Mouse (Mus musculus) cerebellum, postnatal 4 days (tissue): ENCODE measurements around the gene Eif3i.
"Not testable (repeated sequence)": the region's sequence is repeated elsewhere in the genome, so short reads cannot be mapped to it uniquely, and the experiment has no call there.

Experiments
- DNase-seq, 2 experiments: peaks; one replicate each; pipeline ENCODE4 v3.0.0; 2022; ENCODE audit warnings: low spot score in 2 of 2, mixed read lengths in 1 of 2

Eif3i gene

GRCm38 (mm10) chr4:129573430-129573829 is 27.0 kb downstream of the Eif3i start, which contains the start of gene Lck:
Lck (minus strand) TSS chr4:129573641.
- no peak for DNase-seq

- no peak for DNase-seq
Measured at GRCm38 (mm10) chr4:129573093-129573370, 27.4 kb downstream of the Eif3i start.

DNA sequence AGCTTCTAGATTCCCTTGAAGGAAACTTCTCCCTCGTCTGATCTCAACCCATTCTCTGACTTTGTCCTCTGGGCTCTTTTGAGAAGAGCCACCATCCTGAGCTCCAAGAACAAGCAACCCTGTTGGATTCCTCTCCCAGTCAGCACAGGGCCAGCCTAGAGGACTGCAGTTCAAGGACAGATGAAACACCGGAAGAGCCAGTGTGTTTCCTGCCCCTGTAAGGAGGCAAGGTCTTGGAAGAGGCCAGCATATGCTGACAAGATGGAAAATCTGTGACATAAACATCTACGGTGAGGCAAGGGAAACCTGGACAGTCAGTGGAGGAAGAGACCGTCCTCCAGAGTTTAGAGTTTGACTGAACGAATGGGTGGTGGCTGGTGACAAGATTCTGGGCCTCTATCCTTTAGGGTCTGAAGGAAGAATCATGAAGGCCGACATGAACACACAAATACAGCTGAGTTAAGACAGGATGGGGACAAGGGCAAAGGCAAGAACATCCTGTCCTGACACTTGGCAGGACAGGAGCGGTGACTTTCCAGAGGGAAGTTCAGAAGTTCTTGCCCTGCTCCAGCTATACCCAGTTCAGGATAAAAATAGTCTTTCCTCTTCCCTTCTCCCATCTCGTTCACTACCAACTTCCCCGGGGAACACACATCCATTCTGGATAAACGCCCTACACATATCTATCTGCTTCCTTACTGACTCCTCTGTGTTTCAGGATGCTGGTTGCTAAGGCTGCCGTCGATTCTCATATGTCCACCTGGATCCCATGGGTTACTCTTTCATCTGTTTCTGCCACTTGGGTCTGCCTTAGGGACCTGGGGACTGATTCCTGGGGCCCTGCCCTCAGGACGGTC is 28.0 kb downstream of the Eif3i start:
- no peak for DNase-seq

GRCm38 (mm10) chr4:129571551-129572084 is 28.8 kb downstream of the Eif3i start:
- no peak for DNase-seq

GRCm38 (mm10) chr4:129570028-129570427 is 30.4 kb downstream of the Eif3i start:
- no peak for DNase-seq

- no peak for DNase-seq
Measured at GRCm38 (mm10) chr4:129568366-129568765, 32.1 kb downstream of the Eif3i start.

DNA sequence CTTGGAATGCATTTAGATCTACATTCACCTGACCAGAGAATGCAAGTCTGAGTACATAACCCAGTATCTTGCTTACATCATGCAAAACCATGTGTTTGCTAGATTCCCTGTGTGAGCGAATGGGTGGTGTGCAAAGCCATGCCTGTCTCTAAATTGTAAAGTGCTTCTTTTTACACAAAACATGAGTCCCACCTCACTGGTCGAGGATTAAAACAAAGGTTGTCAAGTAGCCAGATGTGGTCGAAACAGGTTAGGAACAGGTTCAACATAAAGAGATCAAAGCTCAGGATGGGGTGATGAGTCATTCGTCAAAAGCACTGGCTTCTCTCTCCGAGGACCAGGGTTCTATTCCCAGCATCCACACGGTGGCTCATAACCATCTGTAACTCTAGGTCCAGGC is 35.3 kb downstream of the Eif3i start:
- no peak for DNase-seq

DNA sequence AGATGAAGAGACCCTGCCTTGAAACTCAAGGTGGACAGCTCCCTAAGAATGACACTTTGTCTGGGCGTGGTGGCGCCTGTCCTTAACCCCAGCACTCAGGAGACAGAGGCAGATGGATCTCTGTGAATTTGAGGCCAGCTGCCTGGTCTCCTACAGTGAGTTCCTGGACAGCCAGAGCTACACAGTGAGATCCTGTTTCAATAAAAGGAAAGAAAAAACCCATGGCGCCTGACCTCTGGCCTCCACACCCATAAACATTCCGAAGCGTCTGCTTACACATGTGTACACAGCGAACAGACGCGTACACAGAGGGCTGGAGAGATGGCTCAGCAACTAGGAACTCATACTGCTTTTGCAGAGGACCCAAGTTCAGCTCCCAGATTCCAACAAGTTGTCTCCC is 36.7 kb downstream of the Eif3i start:
- DNase-seq, result no peak

GRCm38 (mm10) chr4:129561184-129561583 is 39.3 kb downstream of the Eif3i start:
- DNase-seq, result no peak

- DNase-seq, result no peak
Measured at GRCm38 (mm10) chr4:129558321-129558955, 42.0 kb downstream of the Eif3i start.

DNA sequence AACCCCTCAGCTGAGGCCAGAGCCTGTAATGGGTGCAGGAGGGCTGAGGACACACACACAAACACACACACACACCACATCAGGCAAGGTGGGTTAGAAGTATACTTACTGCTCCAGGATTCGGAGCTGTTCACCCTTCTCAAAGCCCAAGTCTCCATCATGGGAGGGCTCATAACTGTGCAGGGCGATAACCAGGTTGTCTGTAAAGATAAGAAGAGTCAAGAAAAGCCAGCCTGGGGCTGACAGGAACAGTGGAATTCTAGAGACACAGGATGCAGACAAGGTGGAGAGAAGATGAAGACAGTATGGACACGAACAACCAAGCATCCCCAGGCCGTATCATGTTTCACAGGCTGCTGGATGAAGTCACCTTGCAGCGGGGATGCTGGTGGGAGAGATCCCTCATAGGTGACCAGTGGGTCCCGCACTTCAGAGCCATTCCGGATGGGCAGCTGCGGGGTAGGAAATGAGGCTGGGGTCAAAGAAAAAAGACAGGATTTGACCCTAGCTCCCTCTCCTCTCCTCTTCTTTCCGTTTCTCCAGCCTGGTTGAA is 43.1 kb downstream of the Eif3i start:
- no peak for DNase-seq

GRCm38 (mm10) chr4:129556532-129557223 is 43.8 kb downstream of the Eif3i start:
- peak; percentile 66 to 83 for DNase-seq

DNA sequence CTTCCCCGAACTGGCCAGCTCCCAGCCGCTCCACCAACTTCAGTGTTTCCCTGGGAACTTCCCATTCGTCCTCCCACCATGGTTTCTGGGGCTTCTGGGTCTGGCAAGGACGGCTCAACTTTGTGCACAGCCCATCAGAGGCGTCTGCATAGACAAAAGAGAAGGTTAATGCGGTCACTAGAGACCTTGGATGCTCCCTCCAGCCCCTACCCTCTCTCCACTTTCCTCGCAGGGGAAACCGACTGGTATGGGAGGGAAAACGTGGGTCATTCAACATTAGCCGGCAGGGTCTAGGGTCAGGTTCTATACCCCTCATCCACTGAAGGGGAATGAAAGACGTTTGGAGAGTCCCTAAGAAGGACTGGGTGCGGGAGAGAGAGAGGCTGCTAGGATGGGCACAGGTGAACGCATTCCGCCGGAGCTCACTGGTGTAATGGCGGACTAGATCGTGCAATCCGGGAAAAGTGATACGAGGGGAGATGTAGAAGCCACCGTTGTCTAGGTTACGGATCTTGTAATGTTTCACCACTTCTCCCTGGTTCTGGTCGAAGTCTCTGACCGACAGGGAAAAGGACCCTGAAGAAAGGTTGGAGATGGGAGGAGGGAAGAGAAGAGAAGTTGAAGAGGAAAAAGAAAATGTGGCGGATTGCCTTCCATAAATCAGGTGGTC is 44.5 kb downstream of the Eif3i start:
- peak in 1 of 2 experiments; percentile 23 for DNase-seq

DNA sequence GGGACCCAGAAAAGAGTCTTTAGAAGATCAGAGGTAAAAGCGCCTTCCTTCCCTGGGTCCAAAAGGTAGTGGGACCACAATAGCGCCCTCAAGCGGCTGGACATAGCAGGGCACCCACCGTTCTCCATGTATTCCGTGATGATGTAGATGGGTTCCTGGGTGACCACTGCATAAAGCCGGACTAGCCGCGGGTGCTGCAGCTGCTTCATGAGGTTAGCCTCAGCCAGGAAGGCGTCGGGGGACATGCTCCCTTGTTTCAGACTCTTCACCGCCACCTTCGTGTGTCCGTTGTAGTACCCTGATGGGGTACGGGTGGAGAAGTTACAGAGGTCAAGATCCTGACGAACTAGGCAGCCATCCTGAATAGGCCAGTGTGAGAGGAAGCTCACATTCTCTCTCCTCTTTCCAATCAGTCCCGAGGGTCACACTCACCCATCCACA is 45.0 kb downstream of the Eif3i start:
- DNase-seq, result peak; percentile 43 to 62

DNA sequence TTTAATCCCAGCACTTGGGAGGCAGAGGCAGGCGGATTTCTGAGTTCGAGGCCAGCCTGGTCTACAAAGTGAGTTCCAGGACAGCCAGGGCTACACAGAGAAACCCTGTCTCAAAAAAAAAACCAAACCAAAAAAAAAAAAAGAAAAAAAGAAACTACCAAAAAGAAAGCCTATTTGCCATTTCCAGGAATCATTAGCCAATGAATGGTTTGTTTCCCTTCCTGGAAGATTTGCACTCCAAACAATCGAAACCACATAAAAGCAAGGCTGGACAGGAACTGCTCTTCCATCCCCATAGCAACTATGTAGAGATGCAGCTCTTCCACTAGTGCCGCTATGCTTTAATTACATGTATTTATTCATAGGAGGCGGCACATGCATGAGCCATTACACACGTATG is 45.9 kb downstream of the Eif3i start:
- DNase-seq, result not testable (repeated sequence)

GRCm38 (mm10) chr4:129550295-129550694 is 50.2 kb downstream of the Eif3i start:
- DNase-seq, result no peak

GRCm38 (mm10) chr4:129549306-129549705 is 51.1 kb downstream of the Eif3i start:
- no peak for DNase-seq

GRCm38 (mm10) chr4:129547631-129548030 is 52.8 kb downstream of the Eif3i start:
- DNase-seq, result not testable (repeated sequence)

DNA sequence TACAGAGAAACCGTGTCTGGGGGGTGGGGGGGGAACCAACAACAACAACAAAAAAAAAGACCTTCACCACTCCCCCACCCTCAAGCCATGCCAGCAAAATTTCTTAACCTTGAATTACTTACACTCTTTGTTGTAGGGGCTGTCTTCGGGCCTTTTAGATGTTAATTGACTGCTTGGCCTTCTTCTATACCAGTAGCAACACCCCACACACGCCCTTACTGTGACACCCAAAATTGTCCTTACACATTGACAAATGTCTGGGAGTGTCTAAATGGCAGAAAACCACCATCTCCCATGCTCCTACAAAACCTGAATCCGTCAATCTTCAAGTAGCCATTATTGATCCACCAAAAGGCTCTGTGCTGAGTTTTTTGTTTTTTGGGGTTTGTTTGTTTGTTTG is 56.3 kb downstream of the Eif3i start:
- DNase-seq, result no peak

DNA sequence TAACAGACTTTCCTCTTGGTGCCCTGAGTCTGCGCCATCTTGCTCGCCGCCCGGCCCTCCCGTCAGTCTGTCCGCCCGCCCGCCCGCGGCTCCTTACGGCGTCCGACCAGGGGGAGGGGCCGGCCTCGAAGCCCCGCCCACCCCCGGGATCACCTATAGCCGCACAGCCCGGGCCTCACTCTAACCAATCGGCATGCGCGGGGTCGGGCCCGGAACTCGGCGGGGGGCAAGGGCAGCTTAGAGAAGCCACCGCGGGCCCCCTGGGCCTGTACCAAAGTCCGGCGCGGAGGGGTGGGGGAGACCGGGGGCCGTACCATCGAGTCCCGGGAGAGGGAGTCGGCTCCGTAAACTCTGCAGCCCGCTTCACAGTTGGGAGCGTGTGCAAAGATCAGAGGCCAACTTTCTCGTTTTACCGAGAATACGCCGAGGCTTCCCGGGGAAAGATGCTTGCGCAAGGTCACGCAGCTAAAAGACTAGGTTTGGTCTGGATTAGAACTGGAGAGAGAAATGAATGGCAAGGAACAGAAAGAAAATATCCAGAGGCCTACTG is 57.8 kb downstream of the Eif3i start, which contains the start of gene Hdac1:
TSS of gene Hdac1 (minus strand) at position 122 of the 550 bp plus-strand sequence.
- DNase-seq, result peak; percentile 98 to 99
